Mouse (Mus musculus): ENCODE measurements around the gene Zfp598.

GRCm38 (mm10) chr17:24687599-24687998 is 18.1 kb downstream of the Zfp598 start:
- TF ChIP-seq POLR2A (IDR thresholded peaks at IDR 0.05; ENCODE audit: borderline replicate concordance, extremely low read depth, insufficient read depth, insufficient read length, poor library complexity, severe bottlenecking) (no peak), CTCF (IDR thresholded peaks at IDR 0.05; ENCODE audit: borderline replicate concordance, extremely low read depth, insufficient read depth, insufficient read length) (no peak)

Measured in brain, embryonic 14.5 days (tissue).